Mouse (Mus musculus): ENCODE measurements around the gene Slc50a1.

DNA sequence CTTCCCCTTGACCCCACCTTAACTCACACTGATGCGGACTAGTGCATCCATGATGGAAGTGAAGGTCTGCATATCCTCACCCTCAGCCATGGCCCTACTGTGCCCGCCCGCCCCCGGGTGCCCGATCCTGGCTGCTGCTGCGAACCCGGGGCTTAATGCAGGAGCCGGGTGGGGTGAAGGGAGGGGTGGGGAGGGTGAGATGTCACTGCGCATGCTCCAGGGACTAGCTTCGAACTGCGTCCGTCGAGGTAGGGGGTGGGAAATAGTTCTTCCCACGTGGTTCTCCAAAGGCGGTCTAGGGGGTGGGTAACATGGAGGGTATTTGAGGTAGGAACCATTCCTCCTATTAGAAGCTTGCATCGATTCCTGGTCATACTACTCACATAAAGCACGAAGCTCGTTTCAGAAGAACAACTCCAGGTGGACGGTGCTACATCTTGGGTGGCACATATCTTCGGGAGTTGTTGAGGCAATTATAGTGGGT is 24.6 kb downstream of the Slc50a1 start, which contains the start of gene Krtcap2:
- TF ChIP-seq POLR2A (IDR thresholded peaks at IDR 0.05; ENCODE audit: borderline replicate concordance, control insufficient read depth, low read depth, low read length) (no peak), CTCF (IDR thresholded peaks at IDR 0.05; ENCODE audit: control insufficient read depth, insufficient read depth, low read length) (no peak)
